Mouse (Mus musculus) CD8-positive naive resting alpha-beta T cell, adult 2 months (primary cell): ENCODE results near the gene 2010111I01Rik.
A peak's percentile ranks its signal among the peaks of the same experiment; 100 is the strongest.

Experiments
- DNase-seq, 2 experiments: peaks; one replicate each; pipeline ENCODE4 v3.0.0; 2022; ENCODE audit warnings: low read depth in 2 of 2, low spot score in 2 of 2

2010111I01Rik gene

GRCm38 (mm10) chr13:63238045-63238444 is 273.4 kb downstream of the 2010111I01Rik start:
- DNase-seq = no peak

GRCm38 (mm10) chr13:63239301-63239804 is 274.7 kb downstream of the 2010111I01Rik start:
- no peak for DNase-seq

- peak; percentile 69 for DNase-seq
These were observed 275.4 kb downstream of the 2010111I01Rik start for GRCm38 (mm10) chr13:63239877-63240671.

GRCm38 (mm10) chr13:63240835-63241234 is 276.1 kb downstream of the 2010111I01Rik start:
- DNase-seq = no peak

DNA sequence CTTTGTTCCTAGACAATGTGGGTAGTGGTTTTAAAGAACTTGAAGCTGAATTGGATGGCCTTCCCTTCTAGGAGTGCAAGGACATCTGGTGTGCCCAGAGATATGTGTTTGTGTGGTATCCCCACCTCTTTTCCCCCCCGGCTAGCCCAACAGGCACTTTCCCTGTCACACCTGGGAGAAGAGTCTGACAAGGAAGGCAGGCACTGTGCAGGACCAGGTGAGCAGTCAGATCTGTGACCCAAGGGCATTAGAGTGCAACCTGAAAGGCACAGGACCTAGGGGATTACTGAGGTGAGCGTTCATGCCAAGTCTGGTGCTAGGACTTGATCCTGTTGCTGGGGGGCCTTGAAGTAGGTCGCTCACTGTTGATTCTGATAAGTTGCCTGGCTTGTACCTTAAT is 277.0 kb downstream of the 2010111I01Rik start:
- no peak for DNase-seq

- no peak for DNase-seq
These were observed 277.9 kb downstream of the 2010111I01Rik start for GRCm38 (mm10) chr13:63242401-63243192.

DNA sequence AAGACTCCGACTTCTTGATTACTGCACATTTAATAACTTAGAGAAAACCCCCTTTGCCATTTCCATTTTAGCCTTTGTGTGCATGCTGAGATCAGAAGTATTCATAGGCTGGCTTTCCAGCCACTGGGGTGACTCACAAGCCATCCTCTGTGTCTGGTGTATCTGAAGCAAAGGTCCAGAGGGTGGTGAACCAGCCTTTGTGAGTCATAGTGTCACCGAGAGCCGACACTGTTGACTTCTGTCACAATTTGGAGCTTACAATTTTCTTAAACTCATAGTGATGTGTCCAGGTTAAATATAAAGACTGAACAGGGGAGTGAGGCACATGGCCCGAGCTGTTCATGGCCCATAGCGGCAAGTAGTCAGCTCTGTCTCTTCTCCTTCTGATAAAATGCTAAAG is 278.9 kb downstream of the 2010111I01Rik start:
- DNase-seq = no peak

- DNase-seq = no peak
These were observed 279.7 kb downstream of the 2010111I01Rik start for GRCm38 (mm10) chr13:63244425-63244824.

DNA sequence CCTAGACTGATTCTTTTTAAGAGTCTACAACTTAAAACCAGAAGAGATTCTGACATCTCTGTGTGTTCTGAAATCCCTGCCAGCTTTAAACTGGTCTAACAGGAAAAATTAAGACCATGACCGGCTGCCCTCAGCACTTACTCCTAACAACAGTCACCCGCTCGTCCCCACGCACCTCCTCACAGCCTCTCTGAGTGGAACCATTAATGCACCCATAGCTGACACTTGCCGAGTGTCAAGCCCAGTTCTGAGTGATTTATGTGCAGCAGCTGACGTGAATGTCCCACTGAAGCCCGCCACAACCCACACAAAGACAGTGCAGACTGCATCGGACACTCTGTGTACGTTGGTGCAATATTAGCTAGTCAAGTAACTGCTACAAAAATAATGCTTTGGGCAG is 280.5 kb downstream of the 2010111I01Rik start:
- DNase-seq = no peak

DNA sequence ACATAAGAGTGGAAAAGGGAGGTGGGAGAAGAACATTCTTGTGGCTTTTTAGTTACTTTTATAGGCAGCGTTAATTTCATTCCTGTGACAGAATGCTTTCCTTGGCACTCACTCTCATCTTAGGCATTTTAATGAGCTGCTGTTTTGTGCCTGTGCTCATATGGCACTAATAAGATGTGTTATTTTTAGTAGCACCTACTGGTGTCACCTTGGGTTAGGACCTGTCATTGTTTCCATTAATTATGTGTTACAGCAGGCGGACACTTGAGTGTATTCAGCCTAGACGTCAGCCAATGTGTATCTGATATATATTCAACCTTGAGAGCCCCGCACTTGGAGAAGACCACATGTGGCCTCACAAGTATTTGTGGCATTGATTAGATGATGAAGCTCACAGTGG is 281.1 kb downstream of the 2010111I01Rik start:
- DNase-seq = no peak

- DNase-seq = no peak
These were observed 281.7 kb downstream of the 2010111I01Rik start for GRCm38 (mm10) chr13:63246332-63246940.

- DNase-seq = no peak
These were observed 282.3 kb downstream of the 2010111I01Rik start for GRCm38 (mm10) chr13:63247041-63247440.

DNA sequence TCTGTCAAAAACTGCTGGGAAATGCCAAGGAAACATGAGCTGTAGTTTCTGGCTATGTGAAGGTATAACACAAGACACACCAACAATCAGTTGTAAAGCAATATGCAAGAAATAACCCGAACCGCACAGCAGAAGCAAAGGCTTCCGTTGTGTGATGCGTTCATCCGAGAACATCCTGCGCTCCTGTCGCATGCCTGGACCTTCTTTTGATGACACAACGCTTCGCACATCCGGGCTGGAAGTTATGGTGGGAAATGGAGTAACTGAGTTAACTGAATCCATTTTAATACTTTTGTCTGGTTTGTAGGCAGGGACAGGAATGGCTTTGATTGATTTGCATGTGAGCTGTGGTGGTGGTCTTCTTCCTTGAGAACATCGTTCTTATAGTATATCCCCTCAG is 282.9 kb downstream of the 2010111I01Rik start:
- no peak for DNase-seq

GRCm38 (mm10) chr13:63248318-63248717 is 283.6 kb downstream of the 2010111I01Rik start:
- DNase-seq = no peak

DNA sequence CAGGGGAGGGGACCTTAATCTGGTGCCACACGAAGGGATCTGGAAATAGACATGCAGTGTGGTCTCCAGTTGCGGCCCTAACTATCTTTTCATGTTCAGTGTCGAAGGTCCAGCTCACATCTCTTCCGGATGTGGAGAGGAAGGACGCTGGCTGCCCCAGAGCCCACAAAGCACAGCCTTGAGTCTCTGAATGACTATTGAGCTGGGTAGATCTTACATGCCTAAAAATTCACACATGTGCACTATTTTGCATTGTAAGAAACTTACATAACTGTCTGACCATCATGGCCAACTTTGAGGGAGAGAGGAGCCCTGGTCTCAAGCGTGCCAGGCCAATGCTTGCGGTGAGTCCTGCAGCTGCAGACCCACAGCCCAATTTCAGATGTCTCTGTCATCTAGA is 284.5 kb downstream of the 2010111I01Rik start:
- no peak for DNase-seq

- no peak for DNase-seq
These were observed 285.2 kb downstream of the 2010111I01Rik start for GRCm38 (mm10) chr13:63249741-63250431.

DNA sequence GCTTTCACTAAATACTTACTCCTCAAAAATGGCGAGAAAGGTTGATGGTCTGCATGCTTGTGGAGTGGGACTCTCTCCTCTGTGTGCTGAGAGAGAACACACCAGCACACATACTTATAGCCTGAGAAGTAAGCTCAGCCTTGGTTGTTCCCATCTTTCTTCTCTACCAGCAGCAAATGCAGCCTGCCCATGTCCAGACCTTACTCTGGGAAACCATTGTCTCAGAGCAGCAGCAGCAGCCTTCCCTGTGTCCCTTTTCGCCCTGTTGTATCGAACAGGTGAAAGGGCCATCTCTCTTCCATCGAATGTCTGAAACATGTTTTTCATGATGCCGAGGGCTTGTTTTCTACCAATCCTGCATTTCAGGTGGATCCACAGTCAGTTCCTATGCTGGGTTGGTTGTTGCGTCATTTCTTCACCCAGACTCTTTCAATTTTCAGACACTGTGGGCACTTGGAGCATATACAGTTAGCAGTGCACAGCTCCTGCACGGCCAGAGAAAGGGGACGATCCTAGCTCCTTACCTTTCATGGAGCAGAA is 285.8 kb downstream of the 2010111I01Rik start:
- DNase-seq = no peak

DNA sequence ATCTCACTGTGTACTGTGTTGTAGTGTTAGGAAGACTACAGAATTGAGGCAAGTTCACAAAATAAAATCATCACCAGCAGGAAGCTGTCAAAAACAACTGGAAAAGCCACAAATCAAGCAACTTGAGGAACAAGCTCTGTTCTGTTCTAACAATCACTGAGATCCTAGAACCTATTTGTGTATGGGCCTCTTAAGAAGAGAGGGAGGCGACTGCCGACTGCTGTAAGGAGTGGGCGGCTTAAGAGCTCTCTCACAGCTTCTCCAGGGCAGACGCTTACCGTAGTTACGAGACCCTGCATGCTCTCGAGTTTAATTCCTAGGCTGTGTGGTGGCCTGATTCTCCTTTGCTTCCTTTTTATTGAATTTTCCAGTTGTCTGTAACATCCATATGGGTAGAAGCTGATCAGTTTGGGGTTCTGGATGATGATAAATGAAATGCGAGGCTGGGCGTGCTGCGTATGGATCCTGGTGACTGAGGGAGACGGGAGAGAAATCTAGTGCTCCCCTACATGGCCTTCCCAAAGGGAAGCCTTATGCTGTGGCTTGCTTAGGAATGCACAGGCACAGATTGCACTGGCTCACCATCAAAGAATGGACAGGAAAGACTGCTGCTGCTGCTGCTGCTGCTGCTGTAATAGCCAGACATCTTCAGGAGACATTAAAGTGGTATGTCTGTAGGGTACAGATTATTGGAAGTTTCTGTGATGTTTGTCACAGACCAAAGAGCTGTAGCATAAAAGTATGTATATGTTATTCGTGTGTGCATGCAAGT is 286.6 kb downstream of the 2010111I01Rik start:
- DNase-seq = no peak

DNA sequence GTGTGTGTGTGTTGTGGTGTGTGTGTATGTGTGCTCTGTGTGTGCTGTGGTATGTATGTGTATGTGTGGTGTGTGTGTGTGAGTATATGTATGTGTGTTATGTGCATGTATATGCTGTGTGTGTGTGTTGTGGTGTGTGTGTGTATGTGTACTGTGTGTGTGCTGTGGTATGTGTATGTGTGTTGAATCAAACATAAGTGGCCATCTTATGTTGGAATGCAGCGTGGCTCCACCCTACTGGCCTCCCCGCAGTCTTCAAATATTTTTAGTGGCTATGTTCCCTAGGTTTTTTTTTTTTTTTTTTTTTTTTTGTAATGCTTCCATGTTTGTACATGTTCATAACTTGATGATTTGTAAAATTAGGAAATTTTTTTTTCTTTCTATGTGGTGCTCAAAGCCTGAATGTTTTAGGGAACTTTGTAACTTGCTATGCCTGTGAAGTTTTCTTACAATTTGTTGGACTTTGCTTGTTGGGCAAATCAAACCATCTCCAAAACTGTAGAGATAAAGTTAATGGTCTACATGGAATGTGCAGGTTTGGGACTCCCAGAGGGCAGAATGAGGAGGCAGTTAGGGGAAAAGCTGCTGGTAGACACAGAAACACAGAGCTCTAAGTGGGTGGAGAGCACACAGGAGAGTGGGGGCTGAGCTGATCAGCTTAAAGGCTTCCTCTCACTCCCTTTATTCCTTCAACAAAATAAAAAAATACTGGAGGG is 287.8 kb downstream of the 2010111I01Rik start:
- no peak for DNase-seq
